Mouse (Mus musculus) ES-E14 (cell line): ENCODE results near the gene Rpl27a.

Experiments
- CHD2 ChIP-seq: IDR thresholded peaks from 2 replicates; pipeline ENCODE4 v1.6.1; 2014; ENCODE audit warnings: mild to moderate bottlenecking, low read depth, low read length, inconsistent platforms
- HCFC1 ChIP-seq: IDR thresholded peaks from 2 replicates; pipeline ENCODE4 v1.6.1; 2012; ENCODE audit warnings: low read length, inconsistent platforms, borderline replicate concordance; ENCODE audit not compliant: insufficient read depth
- ZC3H11A ChIP-seq: IDR thresholded peaks from 2 replicates; pipeline ENCODE4 v1.6.1; 2012; ENCODE audit warnings: low read depth, mild to moderate bottlenecking, inconsistent platforms, low read length, borderline replicate concordance

GRCm38 (mm10) chr7:109559536-109559935, 40.6 kb downstream of the Rpl27a start:
- TF ChIP-seq CHD2 (no peak), HCFC1 (no peak), ZC3H11A (no peak)
